Mouse (Mus musculus) midbrain, postnatal 0 days (tissue): ENCODE measurements around the gene Erbb4. TPM values are rescaled to one million over a fixed set of nuclear protein-coding genes. Genes with fewer than 3 reads are reported as not detected.
A peak's percentile ranks its signal among the peaks of the same experiment; 100 is the strongest.

ENCODE experiments used
- ATAC-seq: fragments of 200-750 bp; cut with Nextera tagmentation; 2 replicates; pipeline ENCODE4 v1.8.0; 2017; ENCODE audit warnings: moderate number of reproducible peaks, mild to moderate bottlenecking, moderate TSS enrichment, moderate library complexity; ENCODE audit not compliant: low FRiP score
- DNase-seq: peaks from one replicate; pipeline ENCODE4 v3.0.0-alpha.2; 2015; ENCODE audit warnings: low spot score
- H3K27ac ChIP-seq: fragments of 300-500 bp; sonication (generic); 2 replicates; pipeline ENCODE4 v1.5.1; 2014; ENCODE audit warnings: low read depth, mild to moderate bottlenecking, low read length, mixed read lengths
- H3K27me3 ChIP-seq: fragments of 300-500 bp; sonication (generic); 2 replicates; pipeline ENCODE4 v1.6.1; 2014; ENCODE audit warnings: low read length, control low read depth, mixed read lengths; ENCODE audit not compliant: insufficient read depth
- H3K36me3 ChIP-seq: fragments of 300-500 bp; sonication (generic); 2 replicates; pipeline ENCODE4 v1.6.1; 2014; ENCODE audit warnings: low read length, control low read depth, mixed read lengths; ENCODE audit not compliant: insufficient read depth
- H3K4me1 ChIP-seq: fragments of 300-500 bp; sonication (generic); 2 replicates; pipeline ENCODE4 v1.6.1; 2014; ENCODE audit warnings: mild to moderate bottlenecking, control low read depth, antibody characterized with exemption, low read length, mixed read lengths; ENCODE audit not compliant: insufficient read depth
- H3K4me2 ChIP-seq: fragments of 300-500 bp; sonication (generic); 2 replicates; pipeline ENCODE4 v1.6.1; 2014; ENCODE audit warnings: low read depth, mild to moderate bottlenecking, low read length, mixed read lengths; ENCODE audit not compliant: poor library complexity, severe bottlenecking
- H3K4me3 ChIP-seq: fragments of 300-500 bp; sonication (generic); 2 replicates; pipeline ENCODE4 v1.5.1; 2014; ENCODE audit warnings: low read depth, mild to moderate bottlenecking, low read length, moderate library complexity
- H3K9ac ChIP-seq: fragments of 300-500 bp; sonication (generic); replicated peaks from 2 replicates; pipeline ENCODE4 v1.6.1; 2014; ENCODE audit warnings: mild to moderate bottlenecking, low read length, moderate library complexity, mixed read lengths; ENCODE audit not compliant: poor library complexity, severe bottlenecking
- H3K9me3 ChIP-seq: fragments of 300-500 bp; sonication (generic); 2 replicates; pipeline ENCODE4 v1.6.1; 2016; ENCODE audit warnings: low read length, control low read depth
- CTCF ChIP-seq: IDR thresholded peaks from 2 replicates; pipeline ENCODE4 v1.5.1; 2016; ENCODE audit warnings: antibody characterized with exemption, mild to moderate bottlenecking
- WGBS: fragments of 180-500 bp; shearing (Covaris S2); extraction: QIAGEN DNeasy Blood & Tissue Kit; methylation state at CpG from one replicate; pipeline ENCODE4 v1.1.7; 2014; 5-methylcytosine and 5-hydroxymethylcytosine counted together
- polyA plus RNA-seq: library from polyadenylated mRNA; unstranded; fragments of >200 nt; fragmentation: Nextera tagmentation; extraction: Ambion mirVana; gene quantifications from 2 replicates; pipeline ENCODE4 v1.2.1, GENCODE M21; 2015
- total RNA-seq: library from RNA; depleted of rRNA; stranded (reverse); fragments of >200 nt; gene quantifications from 2 replicates; pipeline ENCODE4 v1.2.3, GENCODE M21; 2014

Erbb4 gene
- total and polyA plus RNA-seq, 2 experiments from 2014 or later, result 7.8 to 33.5 TPM

DNA sequence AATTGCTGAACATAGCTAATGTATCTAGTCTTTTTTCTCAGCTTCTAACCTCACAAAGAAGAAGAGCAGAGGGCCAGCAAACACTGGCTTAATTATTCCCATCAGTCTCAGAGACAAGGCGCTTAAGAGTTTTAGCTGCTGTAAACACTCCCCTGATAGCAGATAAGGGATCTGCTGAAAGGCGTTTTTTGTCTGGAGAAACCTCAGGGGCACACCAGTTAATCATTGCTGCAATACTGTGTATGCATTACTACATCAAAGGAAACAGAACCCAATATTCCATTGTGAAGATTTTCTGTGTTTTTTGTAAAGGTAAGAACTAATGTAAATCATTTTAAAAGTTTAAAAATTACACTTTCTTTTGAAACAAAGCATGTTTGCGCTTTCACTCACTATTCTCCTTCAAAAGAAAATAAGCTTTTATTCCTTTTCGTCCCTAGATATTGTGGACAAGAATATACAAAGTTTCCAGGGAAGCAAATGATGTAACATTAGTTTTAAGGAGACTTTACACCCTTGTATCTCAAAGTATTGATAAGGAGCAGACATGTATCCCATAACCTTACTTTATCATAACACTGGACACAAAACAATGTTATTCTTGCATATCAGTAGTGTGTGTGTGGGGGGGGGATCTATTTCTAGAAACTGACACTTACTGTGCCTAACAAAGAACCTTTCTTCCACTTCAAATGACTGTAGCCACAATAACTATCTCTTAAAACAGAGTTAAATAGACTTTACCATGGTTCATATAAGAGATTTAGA, 150.9 kb downstream of the Erbb4 start:
- no peak overlapping the region for H3K4me3 ChIP-seq
- WGBS, result 48% methylated on average over 4 of the region's 4 CpGs
- no peak overlapping the region for H3K9ac ChIP-seq
- TF ChIP-seq CTCF, result no peak
- H3K27ac ChIP-seq, result no peak overlapping the region
- H3K27me3 ChIP-seq, result no peaks in the 10 kb centered on the region
- DNase-seq (no peak), ATAC-seq (no peak)
- H3K4me2 ChIP-seq, result no peak overlapping the region
- H3K4me1 ChIP-seq, result no peaks in the 10 kb centered on the region
- H3K9me3 ChIP-seq, result no peaks in the 10 kb centered on the region
- H3K36me3 ChIP-seq, result no peaks in the 10 kb centered on the region

DNA sequence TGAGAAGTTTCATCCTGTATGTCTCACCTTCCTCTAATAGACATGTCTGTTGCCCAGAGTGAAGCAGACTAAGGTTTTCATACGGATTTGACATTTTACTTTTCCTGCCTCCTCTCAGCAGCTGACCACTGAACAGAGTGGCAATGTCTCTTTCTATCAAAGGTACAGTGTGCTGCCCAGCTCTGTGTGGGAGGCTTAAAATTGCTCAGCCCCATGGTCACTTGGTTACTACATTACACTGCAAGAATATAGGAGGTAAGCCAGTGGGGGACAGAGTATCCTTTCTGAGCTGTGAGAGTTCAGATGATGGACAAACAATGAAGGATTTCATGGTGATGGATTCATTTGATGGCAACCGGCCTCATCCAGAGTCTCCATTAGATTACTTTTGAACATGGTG, 152.4 kb downstream of the Erbb4 start:
- Histone ChIP-seq H3K4me1 (no peaks in the 10 kb centered on the region), H3K9ac (no peak overlapping the region), H3K27me3 (no peaks in the 10 kb centered on the region), H3K36me3 (no peaks in the 10 kb centered on the region), H3K4me2 (no peak overlapping the region), H3K9me3 (no peaks in the 10 kb centered on the region), H3K27ac (no peak overlapping the region), H3K4me3 (no peak overlapping the region)
- ATAC-seq (peak; percentile 71; the same call in 1 of the 2 replicates), DNase-seq (peak; percentile 15)
- no peak for TF ChIP-seq CTCF
- WGBS, result 35% methylated on average over 2 of the region's 2 CpGs

GRCm38 (mm10) chr1:68943141-68943540, 164.7 kb downstream of the Erbb4 start:
- no peak for TF ChIP-seq CTCF
- peak; percentile 39 for DNase-seq
- no peaks in the 10 kb centered on the region for H3K4me1 ChIP-seq

GRCm38 (mm10) chr1:68934804-68935203, 173.1 kb downstream of the Erbb4 start:
- H3K27ac ChIP-seq, result no peak overlapping the region
- no peak for TF ChIP-seq CTCF
- H3K27me3 ChIP-seq, result no peaks in the 10 kb centered on the region
- no peak for DNase-seq
- no peaks in the 10 kb centered on the region for H3K4me1 ChIP-seq
- H3K36me3 ChIP-seq, result no peaks in the 10 kb centered on the region
- no peak overlapping the region for H3K4me3 ChIP-seq
- no peak for ATAC-seq
- H3K9me3 ChIP-seq, result no peaks in the 10 kb centered on the region
- no peak overlapping the region for H3K9ac ChIP-seq
- no peak overlapping the region for H3K4me2 ChIP-seq

More at GRCm38 (mm10) chr1:68943141-68943540, 164.7 kb downstream of the Erbb4 start:
- Histone ChIP-seq H3K27ac (no peak overlapping the region), H3K9me3 (no peaks in the 10 kb centered on the region), H3K36me3 (no peaks in the 10 kb centered on the region), H3K9ac (no peak overlapping the region), H3K4me2 (no peak overlapping the region), H3K4me3 (no peak overlapping the region), H3K27me3 (no peaks in the 10 kb centered on the region)
- no peak for ATAC-seq
- WGBS, result 46% methylated on average over 2 of the region's 2 CpGs

GRCm38 (mm10) chr1:68933330-68934065, 174.4 kb downstream of the Erbb4 start:
- Histone ChIP-seq H3K4me2 (no peak overlapping the region), H3K9me3 (no peaks in the 10 kb centered on the region), H3K27ac (no peak overlapping the region), H3K4me1 (no peaks in the 10 kb centered on the region), H3K4me3 (no peak overlapping the region), H3K36me3 (no peaks in the 10 kb centered on the region), H3K27me3 (no peaks in the 10 kb centered on the region), H3K9ac (no peak overlapping the region)
- ATAC-seq, result no peak
- WGBS, result 89% methylated on average over 3 of the region's 3 CpGs
- no peak for DNase-seq
- TF ChIP-seq CTCF, result no peak

DNA sequence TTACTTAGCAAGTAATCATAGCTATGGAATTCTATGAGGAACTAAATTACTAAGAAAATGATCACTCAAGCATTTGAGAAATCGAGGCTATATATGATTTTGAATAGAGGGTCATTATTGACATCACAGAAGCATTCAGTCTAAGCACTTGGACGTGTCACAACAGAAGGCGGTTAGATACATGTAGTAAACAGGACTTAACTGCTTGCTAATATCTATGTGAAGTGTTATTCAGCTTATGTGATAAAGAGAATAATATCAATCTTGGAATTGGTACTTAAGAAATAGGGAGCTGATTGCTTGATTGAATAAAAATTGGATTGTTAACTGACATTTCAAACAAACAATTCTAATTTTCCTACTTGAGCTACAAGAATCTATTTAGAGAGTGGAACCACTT, 190.0 kb downstream of the Erbb4 start:
- H3K4me2 ChIP-seq, result no peak overlapping the region
- DNase-seq (no peak), ATAC-seq (no peak)
- no peaks in the 10 kb centered on the region for H3K4me1 ChIP-seq
- H3K9ac ChIP-seq, result no peak overlapping the region
- 84% methylated on average over 3 of the region's 3 CpGs for WGBS
- no peaks in the 10 kb centered on the region for H3K27me3 ChIP-seq
- H3K36me3 ChIP-seq, result no peaks in the 10 kb centered on the region
- no peak for TF ChIP-seq CTCF
- no peaks in the 10 kb centered on the region for H3K9me3 ChIP-seq
- no peak overlapping the region for H3K27ac ChIP-seq
- H3K4me3 ChIP-seq, result no peak overlapping the region
